ENCODE assay signal across 8 mouse cellular contexts in the genomic region with DNA sequence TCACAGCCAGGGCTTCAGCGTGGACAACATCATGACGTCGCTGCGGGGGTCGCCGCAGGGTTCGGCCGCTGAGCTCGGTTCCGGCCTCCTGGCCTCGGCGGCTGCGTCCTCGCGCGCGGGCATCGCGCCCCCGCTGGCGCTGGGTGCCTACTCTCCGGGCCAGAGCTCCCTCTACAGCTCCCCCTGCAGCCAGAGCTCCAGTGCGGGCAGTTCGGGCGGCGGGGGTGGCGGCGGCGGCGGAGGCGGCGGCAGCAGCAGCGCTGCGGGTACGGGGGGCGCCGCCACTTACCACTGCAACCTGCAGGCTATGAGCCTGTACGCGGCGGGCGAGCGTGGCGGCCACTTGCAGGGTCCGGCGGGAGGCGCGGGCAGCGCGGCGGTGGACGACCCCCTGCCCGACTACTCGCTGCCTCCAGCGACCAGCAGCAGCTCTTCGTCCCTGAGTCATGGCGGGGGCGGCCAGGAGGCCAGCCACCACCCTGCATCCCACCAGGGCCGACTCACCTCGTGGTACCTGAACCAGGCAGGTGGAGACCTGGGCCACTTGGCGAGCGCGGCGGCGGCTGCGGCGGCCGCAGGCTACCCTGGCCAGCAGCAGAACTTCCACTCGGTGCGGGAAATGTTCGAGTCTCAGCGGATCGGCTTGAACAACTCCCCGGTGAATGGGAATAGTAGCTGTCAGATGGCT. TPM values are rescaled to one million over a fixed set of nuclear protein-coding genes. Genes with fewer than 3 reads are reported as not detected.
DNase-seq lines count a peak whose midpoint lies in the region; ATAC-seq lines count a peak whose summit lies in the region.

No protein-coding gene starts in this region.

- H3K27me3 ChIP-seq in heart, embryonic 16.5 days (ENCODE audit: control insufficient read depth, insufficient read depth, low read length) = peaks cover 50% of the 10 kb centered on the region
- H3K27me3 ChIP-seq in midbrain, embryonic 12.5 days = peaks cover 85% of the 10 kb centered on the region

- peak; percentile 23; the same call in 1 of the 2 replicates for ATAC-seq in common myeloid progenitor, adult 5-6 weeks (replicated peaks; ENCODE audit: low read depth, poor library complexity, severe bottlenecking)
- ATAC-seq in heart, embryonic 16.5 days (replicated peaks; ENCODE audit: extremely low read depth, insufficient read depth, low FRiP score) = no peak
- ATAC-seq in midbrain, embryonic 12.5 days (ENCODE audit: low FRiP score, low read depth) = no peak; the same call in 1 of the 2 replicates

- H3K27ac ChIP-seq in heart, embryonic 16.5 days (ENCODE audit: low read length) = peak overlapping the region; percentile 94
- H3K27ac ChIP-seq in midbrain, embryonic 12.5 days (replicated peaks) = peak overlapping the region; percentile 71

- H3K36me3 ChIP-seq in heart, embryonic 16.5 days (ENCODE audit: control insufficient read depth, insufficient read depth) = no peaks in the 10 kb centered on the region
- H3K36me3 ChIP-seq in midbrain, embryonic 12.5 days = no peaks in the 10 kb centered on the region

- H3K9ac ChIP-seq in heart, embryonic 16.5 days (ENCODE audit: low read length) = peak overlapping the region; percentile 84
- H3K9ac ChIP-seq in midbrain, embryonic 12.5 days (replicated peaks) = peak overlapping the region; percentile 53

- peak; percentile 7 for DNase-seq in right cerebral cortex, adult 18-20 months
- DNase-seq in right cerebral cortex, adult 2 months (ENCODE audit: low spot score in 2 of 2) = no peak
- peak; percentile 74 to 82 for DNase-seq in kidney, postnatal 4 days
- DNase-seq in thymus, postnatal 4 days = peak; percentile 65
- DNase-seq in layer of hippocampus, postnatal 10 days (ENCODE audit: low spot score in 2 of 2) = no peak

- H3K4me1 ChIP-seq in heart, embryonic 16.5 days (ENCODE audit: control insufficient read depth, insufficient read depth, low read length) = peaks cover 13% of the 10 kb centered on the region
- H3K4me1 ChIP-seq in midbrain, embryonic 12.5 days = peaks cover 41% of the 10 kb centered on the region

- under 1% methylated on average over 64 of the region's 73 CpGs for WGBS in heart, embryonic 16.5 days
- 3% methylated on average over 54 of the region's 73 CpGs for WGBS in midbrain, embryonic 12.5 days

- H3K4me2 ChIP-seq in heart, embryonic 16.5 days (ENCODE audit: low read depth, low read length) = peak overlapping the region; percentile 95
- peak overlapping the region; percentile 88 for H3K4me2 ChIP-seq in midbrain, embryonic 12.5 days (replicated peaks)

- peaks cover 3% of the 10 kb centered on the region; the same call in 1 of the 2 replicates for H3K9me3 ChIP-seq in heart, embryonic 16.5 days (replicated peaks; ENCODE audit: control insufficient read depth, low read length)
- no peaks in the 10 kb centered on the region for H3K9me3 ChIP-seq in midbrain, embryonic 12.5 days

- peak overlapping the region; percentile 79 for H3K4me3 ChIP-seq in heart, embryonic 16.5 days (ENCODE audit: low read length)
- H3K4me3 ChIP-seq in midbrain, embryonic 12.5 days = peak overlapping the region; percentile 51

RNA-seq across cellular contexts. Expression of a gene that starts 1.8 kb away (rescaled TPM):
- not detected in 2 replicates for total RNA-seq in common myeloid progenitor, adult 5-6 weeks (2017)
- polyA plus RNA-seq in heart, embryonic 16.5 days (2015; fragmentation: Nextera tagmentation; extraction: Ambion mirVana) = 0.77 and 1.0 TPM in 2 replicates
- 5.9 and 7.6 TPM in 2 replicates for polyA plus RNA-seq in midbrain, embryonic 12.5 days (2016; fragmentation: Nextera tagmentation; extraction: Ambion mirVana)
- total RNA-seq in layer of hippocampus, postnatal 10 days (2021) = 1 to 10 TPM; 5.6 to 6.2 TPM

Comparison
In these comparisons a context has a peak if more than half of its experiments do, and no peak if none do; other contexts are left out.
1. DNase-seq: peak in right cerebral cortex, adult 18-20 months (single experiment), kidney, postnatal 4 days (2 of 2) and thymus, postnatal 4 days (single experiment); none in right cerebral cortex, adult 2 months (0 of 2) and layer of hippocampus, postnatal 10 days (0 of 2).